Mouse (Mus musculus): ENCODE measurements at regions not wholly inside any gene's neighbourhood (a gene's known extent, or its start where the extent isn't known, plus 50 kb on each side); places are given as distances from the start of the nearest gene placed in this dataset.

DNA sequence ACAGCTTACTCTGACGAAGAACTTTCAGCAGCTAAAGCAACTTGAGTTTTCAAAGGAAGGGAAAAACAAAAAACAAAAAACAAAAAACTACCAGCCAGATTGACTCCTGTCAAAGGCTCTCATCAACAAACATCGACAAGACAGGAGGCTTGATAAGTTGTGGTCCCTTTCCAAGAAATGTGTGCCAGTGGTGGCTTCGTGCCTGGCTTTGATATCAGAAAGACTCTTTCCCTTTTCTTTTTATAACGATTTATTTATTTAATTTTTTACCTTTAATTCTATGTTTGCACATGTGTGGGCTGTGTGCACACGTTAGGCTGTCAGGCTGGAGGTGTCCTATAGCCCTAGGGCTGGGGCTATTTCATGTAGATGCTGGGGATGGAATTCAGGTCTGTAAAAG is 60.4 kb downstream of the Dact1 start:
- DNase-seq = no peak

- DNase-seq = no peak
These were observed 62.3 kb downstream of the Dact1 start for GRCm38 (mm10) chr12:71371948-71372347.

DNA sequence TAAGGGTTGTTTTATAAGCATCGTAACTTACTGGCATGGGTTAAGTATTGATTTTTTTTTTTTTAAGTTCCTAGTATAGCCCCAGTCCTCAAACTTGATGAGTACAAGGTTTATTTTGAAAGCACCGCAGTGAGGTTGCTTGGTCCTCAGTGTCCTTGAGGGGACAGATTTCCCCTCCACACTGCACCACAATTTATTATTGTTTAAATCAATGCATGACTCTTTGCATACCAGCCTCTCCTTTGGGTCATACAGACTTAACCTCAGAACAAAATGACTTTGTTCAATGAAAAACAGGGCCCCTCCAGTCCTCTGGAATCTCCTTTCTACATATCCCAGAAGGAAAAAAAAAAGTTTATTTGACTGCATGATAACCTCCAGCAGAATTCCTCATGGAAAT is 63.9 kb downstream of the Dact1 start:
- no peak for DNase-seq

- no peak for DNase-seq
These were observed 66.8 kb downstream of the Dact1 start for GRCm38 (mm10) chr12:71376446-71376845.

DNA sequence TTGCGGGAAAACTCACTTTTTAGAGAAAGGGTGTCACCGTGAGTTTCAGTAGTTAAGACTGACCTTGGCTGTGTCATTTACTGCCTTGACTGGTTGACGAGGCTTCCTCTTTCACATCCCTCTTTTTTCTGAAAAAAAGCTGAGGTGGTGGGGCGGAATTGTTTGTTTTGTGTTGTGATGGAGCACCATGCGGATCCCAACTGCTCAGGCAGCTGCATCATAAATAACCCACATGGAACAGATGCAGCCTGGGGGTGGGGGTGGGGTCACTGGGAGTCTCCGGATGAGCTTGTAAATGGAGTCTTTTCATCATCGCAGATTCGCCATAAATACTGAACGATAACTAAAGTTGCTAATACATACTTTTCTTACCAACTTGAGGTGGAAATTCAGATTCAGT is 67.3 kb downstream of the Dact1 start:
- no peak for DNase-seq

DNA sequence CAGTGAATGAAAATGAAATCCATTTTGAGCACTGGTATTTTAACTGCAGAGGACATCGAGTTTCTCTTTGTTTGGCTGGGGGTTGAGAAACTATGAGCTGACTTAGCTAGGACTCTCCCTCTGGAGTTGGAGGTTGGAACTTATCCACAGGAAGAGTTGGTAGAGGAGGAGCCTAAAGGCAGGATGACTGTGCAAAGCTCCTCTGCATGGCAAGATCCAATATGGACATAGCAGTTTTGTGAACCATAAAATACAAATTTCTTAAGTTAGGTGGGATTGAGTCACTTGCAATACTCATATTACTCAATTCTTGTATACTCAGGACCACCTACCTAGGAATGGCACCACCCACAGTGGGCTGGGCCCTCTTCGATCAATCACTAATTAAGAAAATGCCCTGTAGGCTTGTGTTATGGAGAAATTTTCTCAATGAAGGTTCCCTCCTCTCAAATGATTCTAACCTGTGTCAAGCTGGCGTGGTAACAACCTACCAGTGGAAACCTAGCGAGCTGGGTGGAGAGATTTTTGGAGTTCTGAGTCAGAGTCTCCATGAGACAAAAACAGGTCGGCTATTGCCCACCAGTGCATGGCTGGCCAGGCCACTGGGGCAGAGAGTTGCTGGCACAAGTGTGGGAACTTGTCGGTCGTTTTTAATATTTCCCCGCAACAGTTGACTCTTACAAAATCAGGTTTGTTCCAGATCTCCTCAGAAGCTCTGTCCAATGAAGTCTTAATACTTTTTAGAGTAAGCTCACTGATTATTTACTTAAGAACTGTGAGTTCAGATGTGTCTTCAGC is 70.1 kb downstream of the Dact1 start:
- no peak for DNase-seq

GRCm38 (mm10) chr12:71380424-71380761 is 70.7 kb downstream of the Dact1 start:
- no peak for DNase-seq

- DNase-seq = no peak
These were observed 76.6 kb downstream of the Dact1 start for GRCm38 (mm10) chr12:71386251-71386650.

DNA sequence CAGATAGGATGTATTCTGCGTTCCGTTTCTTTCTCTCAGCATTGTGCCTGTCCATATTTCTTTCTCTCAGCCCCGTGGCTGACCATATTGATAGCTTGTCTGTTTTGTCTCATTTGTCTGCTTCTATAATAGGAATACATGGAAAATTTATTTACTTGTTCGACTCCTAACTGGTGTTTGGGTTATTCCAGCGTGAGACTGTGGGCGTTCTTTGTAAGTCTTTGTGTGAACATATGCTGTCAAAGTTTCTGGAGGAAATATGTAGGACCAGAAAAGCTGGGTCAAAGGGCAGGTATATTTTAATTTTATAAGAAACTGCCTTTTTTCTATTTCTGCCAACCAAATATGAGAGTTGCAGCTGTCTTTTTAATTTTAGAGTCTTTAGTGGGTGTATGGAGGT is 81.8 kb downstream of the Dact1 start:
- DNase-seq = no peak

GRCm38 (mm10) chr12:71393752-71394151 is 84.1 kb downstream of the Dact1 start:
- DNase-seq = no peak

- no peak for DNase-seq
These were observed 87.8 kb downstream of the Dact1 start for GRCm38 (mm10) chr12:71397456-71397855.

- DNase-seq = peak; percentile 80
These were observed 89.0 kb downstream of the Dact1 start for GRCm38 (mm10) chr12:71398701-71399100.

- DNase-seq = no peak
These were observed 90.5 kb downstream of the Dact1 start for GRCm38 (mm10) chr12:71400201-71400600.

DNA sequence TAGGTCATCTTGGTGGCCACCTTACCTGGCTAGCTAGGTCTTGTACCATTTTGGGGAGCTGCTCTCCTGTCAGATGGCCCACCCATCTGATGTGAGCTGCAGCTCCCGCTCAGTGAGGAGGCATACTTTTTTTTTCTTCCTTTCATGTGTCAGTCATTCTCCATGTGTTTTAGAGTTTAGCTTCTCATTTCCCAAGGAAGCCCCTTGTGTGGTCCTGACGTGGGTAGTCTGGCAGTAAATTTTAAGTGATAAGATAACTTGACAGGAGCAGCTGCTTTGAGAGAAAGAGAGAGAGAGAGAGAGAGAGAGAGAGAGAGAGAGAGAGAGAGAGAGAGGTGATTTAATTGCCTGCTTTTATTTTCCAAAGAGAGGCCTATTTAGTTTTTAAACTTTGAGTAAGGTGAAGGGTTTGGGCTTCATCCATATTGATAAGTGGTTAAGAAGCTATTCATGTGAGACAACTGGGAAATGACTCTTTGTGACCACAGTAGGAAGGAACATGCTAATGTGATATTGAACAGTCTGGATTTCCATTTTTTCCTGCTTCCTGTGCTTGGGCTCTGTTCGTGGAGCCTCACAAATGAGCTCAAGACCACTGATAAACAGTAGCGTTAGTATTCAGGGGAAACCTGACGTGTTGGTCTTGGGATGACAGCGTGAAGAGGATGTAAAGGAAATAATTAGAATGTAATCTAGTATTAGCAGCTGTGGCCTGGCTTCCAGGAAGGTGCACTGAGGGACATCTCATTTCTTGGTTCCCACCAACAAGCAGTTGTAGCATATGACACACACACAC is 92.1 kb downstream of the Dact1 start:
- no peak for DNase-seq

GRCm38 (mm10) chr12:71407294-71407693 is 97.6 kb downstream of the Dact1 start:
- no peak for DNase-seq

DNA sequence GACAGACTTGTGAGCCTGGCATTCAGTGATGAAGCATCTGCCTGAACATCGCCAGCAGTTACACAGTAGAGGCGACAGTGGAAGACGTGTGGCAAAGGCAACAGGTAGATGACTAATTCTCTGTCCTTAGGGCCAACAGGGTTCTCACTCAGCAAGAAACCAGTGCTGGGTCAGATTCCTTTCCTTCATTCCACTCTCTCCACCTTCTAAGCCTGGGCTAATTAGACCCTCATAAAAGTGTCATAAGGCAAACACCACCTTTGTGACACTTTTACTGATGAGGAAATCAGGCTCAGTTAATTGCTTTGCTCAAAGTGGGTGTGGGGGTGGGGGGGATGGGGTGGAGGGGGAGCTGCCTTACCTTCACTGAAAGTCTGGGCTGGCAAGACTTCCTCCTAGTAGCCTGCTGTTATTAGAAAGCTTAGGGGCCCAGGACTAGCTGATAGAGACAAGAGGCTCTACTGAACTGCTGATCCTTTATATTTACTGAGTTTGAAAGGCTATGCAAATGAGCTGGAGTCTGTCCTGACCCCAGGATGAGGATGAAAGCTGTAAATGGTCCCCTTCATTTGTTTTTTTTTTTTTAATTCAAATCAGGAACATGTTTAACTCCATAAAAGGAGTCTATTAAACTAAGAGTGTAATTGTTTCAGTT is 98.8 kb downstream of the Dact1 start:
- no peak for DNase-seq

DNA sequence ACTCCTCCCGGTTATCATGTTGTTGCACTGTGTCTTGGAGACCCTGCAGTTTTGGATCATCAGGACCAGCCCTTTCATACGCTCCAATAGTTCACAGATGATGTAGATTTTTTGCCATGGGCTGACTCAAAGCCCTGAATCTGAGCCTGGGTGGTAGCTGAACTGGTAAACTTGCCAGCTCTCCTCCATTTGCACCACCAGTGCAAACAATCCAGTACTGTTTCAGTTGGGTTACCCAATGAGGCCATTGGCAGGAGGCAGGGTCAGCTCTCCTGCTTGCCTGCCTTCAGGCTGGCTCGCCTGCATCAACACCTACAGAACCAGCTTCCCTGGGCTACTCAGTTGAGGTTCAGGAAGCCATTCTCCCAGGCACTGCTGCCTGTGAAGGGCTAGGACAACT is 102.6 kb downstream of the Dact1 start:
- no peak for DNase-seq

- DNase-seq = no peak
These were observed 107.3 kb downstream of the Dact1 start for GRCm38 (mm10) chr12:71416968-71417367.

GRCm38 (mm10) chr12:71418186-71418585 is 108.5 kb downstream of the Dact1 start:
- DNase-seq = no peak

DNA sequence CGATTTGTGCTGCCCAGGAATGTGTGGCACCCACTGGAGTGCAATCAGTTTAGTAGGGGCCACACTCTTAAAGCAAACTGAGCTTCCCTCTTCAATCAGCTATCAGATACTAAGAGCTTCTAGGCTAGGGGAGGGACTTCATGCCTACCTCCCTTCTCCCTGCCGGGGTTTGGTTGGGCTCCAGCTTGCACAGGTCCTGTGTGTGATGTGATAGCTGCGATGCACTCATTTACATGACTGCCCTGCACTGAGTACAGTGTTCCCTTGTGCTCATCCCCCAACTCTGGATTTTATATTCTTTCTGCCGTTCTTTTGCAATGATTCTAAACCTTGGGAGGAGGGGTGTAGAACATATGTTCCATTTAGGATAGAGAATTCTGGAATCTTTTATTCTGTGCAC is 109.5 kb downstream of the Dact1 start:
- no peak for DNase-seq

- DNase-seq = no peak
These were observed 116.5 kb downstream of the Dact1 start for GRCm38 (mm10) chr12:71426023-71426719.

DNA sequence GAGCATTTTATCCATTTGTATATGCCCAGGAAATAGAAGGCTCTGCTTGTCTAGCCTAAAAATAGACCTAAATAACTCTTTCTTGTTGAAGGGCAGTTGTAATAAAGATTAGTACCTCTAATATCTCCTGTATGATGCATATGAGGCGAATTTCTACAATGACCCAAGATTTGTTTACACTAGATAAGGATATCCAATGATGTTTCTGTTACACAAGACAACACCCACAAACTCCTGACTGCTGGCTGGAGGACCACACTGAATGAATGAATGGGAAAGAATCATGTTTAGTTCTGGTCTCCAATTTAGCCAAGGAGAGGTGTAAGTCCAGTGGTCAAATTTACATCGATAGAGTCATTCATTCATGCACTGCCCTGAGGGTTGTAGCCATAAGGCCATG is 118.3 kb downstream of the Dact1 start:
- DNase-seq = no peak

GRCm38 (mm10) chr12:71429561-71430200 is 120.0 kb downstream of the Dact1 start:
- DNase-seq = no peak

All from cerebellum, adult 8-10 months (tissue).